Mouse (Mus musculus): ENCODE measurements around the gene Rbm25. TPM values are rescaled to one million over a fixed set of nuclear protein-coding genes. Genes with fewer than 3 reads are reported as not detected.

The Rbm25 gene
- total RNA-seq, 4 experiments from 2014 or later = 122 to 143 (median 133) TPM

GRCm38 (mm10) chr12:83643116-83643515, 12.1 kb downstream of the Rbm25 start:
- DNase-seq (ENCODE audit: low spot score in 2 of 2) = no peak

- DNase-seq (ENCODE audit: low spot score in 2 of 2) = no peak
These were observed 19.3 kb downstream of the Rbm25 start for GRCm38 (mm10) chr12:83650346-83650745.

GRCm38 (mm10) chr12:83651414-83651813, 20.4 kb downstream of the Rbm25 start:
- no peak for DNase-seq (ENCODE audit: low spot score in 2 of 2)

GRCm38 (mm10) chr12:83685466-83685865, 54.4 kb downstream of the Rbm25 start:
- no peak for DNase-seq (ENCODE audit: low spot score in 2 of 2)

GRCm38 (mm10) chr12:83686575-83687350, 55.7 kb downstream of the Rbm25 start:
- no peak for DNase-seq (ENCODE audit: low spot score in 2 of 2)

GRCm38 (mm10) chr12:83687934-83688315, 56.9 kb downstream of the Rbm25 start, which contains the start of gene Psen1:
TSS of gene Psen1 (plus strand) at chr12:83688152.
- DNase-seq (ENCODE audit: low spot score in 2 of 2) = peak; percentile 87 to 89

- DNase-seq (ENCODE audit: low spot score in 2 of 2) = peak; percentile 25 to 35
These were observed 57.5 kb downstream of the Rbm25 start for GRCm38 (mm10) chr12:83688316-83689086.

- no peak for DNase-seq (ENCODE audit: low spot score in 2 of 2)
These were observed 58.0 kb downstream of the Rbm25 start for GRCm38 (mm10) chr12:83689087-83689432.

GRCm38 (mm10) chr12:83694011-83694410, 63.0 kb downstream of the Rbm25 start:
- DNase-seq (ENCODE audit: low spot score in 2 of 2) = no peak

GRCm38 (mm10) chr12:83694669-83695068, 63.6 kb downstream of the Rbm25 start:
- DNase-seq (ENCODE audit: low spot score in 2 of 2) = no peak

- no peak for DNase-seq (ENCODE audit: low spot score in 2 of 2)
These were observed 67.6 kb downstream of the Rbm25 start for GRCm38 (mm10) chr12:83698637-83699036.

GRCm38 (mm10) chr12:83701608-83702007, 70.6 kb downstream of the Rbm25 start:
- DNase-seq (ENCODE audit: low spot score in 2 of 2) = no peak

- DNase-seq (ENCODE audit: low spot score in 2 of 2) = no peak
These were observed 71.8 kb downstream of the Rbm25 start for GRCm38 (mm10) chr12:83702796-83703195.

GRCm38 (mm10) chr12:83706951-83707350, 75.9 kb downstream of the Rbm25 start:
- DNase-seq (ENCODE audit: low spot score in 2 of 2) = no peak

GRCm38 (mm10) chr12:83708160-83709092, 77.4 kb downstream of the Rbm25 start:
- DNase-seq (ENCODE audit: low spot score in 2 of 2) = no peak

GRCm38 (mm10) chr12:83709934-83710333, 78.9 kb downstream of the Rbm25 start:
- no peak for DNase-seq (ENCODE audit: low spot score in 2 of 2)

GRCm38 (mm10) chr12:83713749-83714148, 82.7 kb downstream of the Rbm25 start:
- DNase-seq (ENCODE audit: low spot score in 2 of 2) = peak in 1 of 2 experiments; percentile 33

- peak; percentile 30 for DNase-seq (ENCODE audit: low spot score in 2 of 2)
These were observed 85.6 kb downstream of the Rbm25 start for GRCm38 (mm10) chr12:83716416-83717184.

GRCm38 (mm10) chr12:83719431-83719830, 88.4 kb downstream of the Rbm25 start:
- DNase-seq (ENCODE audit: low spot score in 2 of 2) = no peak

- no peak for DNase-seq (ENCODE audit: low spot score in 2 of 2)
These were observed 90.2 kb downstream of the Rbm25 start for GRCm38 (mm10) chr12:83721281-83721680.

GRCm38 (mm10) chr12:83723037-83723436, 92.0 kb downstream of the Rbm25 start:
- no peak for DNase-seq (ENCODE audit: low spot score in 2 of 2)

Measured in layer of hippocampus, adult 8-10 months (tissue).